Mouse (Mus musculus): ENCODE measurements around the gene Bmp8b. TPM values are rescaled to one million over a fixed set of nuclear protein-coding genes. Genes with fewer than 3 reads are reported as not detected.
"Not testable (repeated sequence)": the region's sequence is repeated elsewhere in the genome, so short reads cannot be mapped to it uniquely, and the experiment has no call there.

The Bmp8b gene
- polyA plus RNA-seq, 1 experiment = not detected

DNA sequence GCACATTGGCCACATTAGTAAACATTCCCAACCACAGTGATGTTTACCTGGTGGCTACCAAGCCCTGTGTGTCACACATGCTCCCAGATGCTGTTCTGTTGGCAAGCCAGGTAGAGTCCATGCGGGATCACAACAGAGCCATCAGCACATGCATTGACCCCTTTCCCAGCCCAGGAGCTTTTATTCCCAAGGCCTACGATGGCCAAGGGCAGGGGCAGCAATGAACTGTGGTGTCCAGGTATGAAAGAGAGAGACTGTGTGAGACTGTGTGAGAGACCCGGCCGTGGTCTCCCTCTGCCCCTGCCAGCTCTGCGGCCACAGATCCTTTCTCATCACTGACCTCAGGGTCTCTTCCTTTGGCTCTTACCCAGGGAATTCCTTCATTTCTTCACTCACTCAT, 3.1 kb downstream of the Bmp8b start:
- no peak for TF ChIP-seq CTCF (IDR thresholded peaks at IDR 0.05; ENCODE audit: low read depth, low read length)
- TF ChIP-seq POLR2A (IDR thresholded peaks at IDR 0.05; ENCODE audit: borderline replicate concordance, low read depth, low read length) = no peak
- H3K4me3 ChIP-seq (ENCODE audit: insufficient read depth, low read length) = no peak overlapping the region
- H3K27ac ChIP-seq (ENCODE audit: insufficient read depth, low read depth, low read length) = no peak overlapping the region
- no peaks in the 10 kb centered on the region for H3K4me1 ChIP-seq (ENCODE audit: control insufficient read depth, insufficient read depth, low read length)

DNA sequence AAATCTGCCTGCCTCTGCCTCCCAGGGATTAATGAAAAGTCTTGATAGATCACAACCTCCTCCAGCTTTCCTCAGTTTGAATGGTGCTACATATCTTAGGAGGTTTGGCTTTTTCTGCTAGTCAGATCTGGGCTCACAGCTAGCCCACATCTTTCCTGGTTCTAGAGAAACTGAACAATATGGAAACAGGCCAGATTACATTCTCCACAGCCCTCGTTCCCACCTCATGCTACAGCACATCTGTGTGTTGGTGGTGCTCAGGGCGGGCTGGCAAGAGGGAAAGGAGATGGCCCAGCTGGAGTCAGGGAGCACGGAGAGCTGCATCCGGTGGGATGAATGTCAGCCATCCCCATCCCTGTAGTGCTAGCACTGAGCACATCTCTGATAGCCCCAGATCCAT, 5.8 kb downstream of the Bmp8b start:
- no peak for TF ChIP-seq CTCF (IDR thresholded peaks at IDR 0.05; ENCODE audit: low read depth, low read length)
- no peak for TF ChIP-seq POLR2A (IDR thresholded peaks at IDR 0.05; ENCODE audit: borderline replicate concordance, low read depth, low read length)
- H3K4me1 ChIP-seq (ENCODE audit: control insufficient read depth, insufficient read depth, low read length) = no peaks in the 10 kb centered on the region
- no peak overlapping the region for H3K4me3 ChIP-seq (ENCODE audit: insufficient read depth, low read length)
- no peak overlapping the region for H3K27ac ChIP-seq (ENCODE audit: insufficient read depth, low read depth, low read length)

DNA sequence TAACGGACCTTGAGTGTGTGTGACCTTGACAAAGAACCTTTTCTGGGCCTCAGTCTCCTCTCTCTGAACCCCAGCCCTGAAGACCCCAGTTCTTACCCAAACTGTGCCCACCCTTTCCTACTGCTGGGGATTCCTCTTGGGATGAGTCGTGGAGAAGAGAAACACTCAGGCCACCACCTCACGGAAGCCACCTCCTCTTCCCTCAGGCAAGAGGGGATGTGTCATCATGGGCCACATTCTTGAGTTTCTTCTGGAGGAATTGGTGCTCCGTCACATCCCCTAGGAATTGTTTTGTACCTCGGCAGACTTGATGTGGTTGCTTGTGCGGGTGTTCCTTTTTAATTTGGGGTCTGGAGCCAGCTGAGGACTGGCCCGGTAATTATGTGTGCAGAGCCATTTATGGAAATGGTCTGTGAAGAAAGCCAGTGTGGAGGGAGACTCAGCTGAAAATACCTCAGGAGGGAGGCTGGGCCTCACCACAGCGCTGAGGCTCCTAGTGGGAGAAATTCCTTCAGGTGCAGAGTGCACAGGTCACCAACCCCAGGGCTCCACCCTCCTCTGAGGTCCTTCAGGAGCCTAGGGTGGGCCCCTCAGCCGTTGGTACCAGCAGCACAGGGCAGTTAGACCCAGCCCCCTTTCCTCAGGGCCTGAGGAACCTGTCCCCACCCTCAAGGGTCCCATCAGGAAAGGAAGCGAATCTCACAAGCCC, 6.5 kb downstream of the Bmp8b start:
- H3K4me1 ChIP-seq (ENCODE audit: control insufficient read depth, insufficient read depth, low read length); H3K27ac ChIP-seq (ENCODE audit: insufficient read depth, low read depth, low read length): not testable (repeated sequence)

DNA sequence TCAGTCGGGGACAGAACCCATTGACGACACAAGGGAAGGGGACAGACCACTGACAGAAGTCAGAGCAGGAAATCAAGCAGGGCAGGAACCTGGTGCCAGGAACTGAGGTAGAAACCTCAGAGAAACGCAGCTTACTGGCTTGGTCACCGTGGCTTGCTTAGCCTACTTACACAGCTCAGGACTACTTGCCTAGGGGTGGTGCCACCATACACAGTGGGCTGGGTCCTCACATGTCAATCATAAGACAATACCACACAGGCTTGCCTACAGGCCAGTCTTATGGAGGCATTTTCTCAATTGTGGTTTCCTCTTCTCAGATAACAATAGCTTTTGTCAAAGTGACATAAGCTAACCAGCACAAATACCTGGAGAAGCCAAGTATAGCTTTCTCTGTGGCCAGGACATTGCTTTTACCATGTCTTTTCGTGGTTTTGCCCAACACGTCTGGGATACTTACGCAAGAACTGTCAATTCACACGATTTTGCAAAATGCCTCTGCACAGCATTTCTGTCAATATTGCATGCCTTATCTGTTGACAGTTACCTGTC, 7.3 kb downstream of the Bmp8b start:
- H3K27ac ChIP-seq (ENCODE audit: insufficient read depth, low read depth, low read length) = no peak overlapping the region
- TF ChIP-seq POLR2A (IDR thresholded peaks at IDR 0.05; ENCODE audit: borderline replicate concordance, low read depth, low read length) = no peak
- no peak for TF ChIP-seq CTCF (IDR thresholded peaks at IDR 0.05; ENCODE audit: low read depth, low read length)
- no peak overlapping the region for H3K4me3 ChIP-seq (ENCODE audit: insufficient read depth, low read length)
- no peaks in the 10 kb centered on the region for H3K4me1 ChIP-seq (ENCODE audit: control insufficient read depth, insufficient read depth, low read length)

More for the DNA sequence above, 6.5 kb downstream of the Bmp8b start:
- not testable (repeated sequence) for H3K4me3 ChIP-seq (ENCODE audit: insufficient read depth, low read length)

DNA sequence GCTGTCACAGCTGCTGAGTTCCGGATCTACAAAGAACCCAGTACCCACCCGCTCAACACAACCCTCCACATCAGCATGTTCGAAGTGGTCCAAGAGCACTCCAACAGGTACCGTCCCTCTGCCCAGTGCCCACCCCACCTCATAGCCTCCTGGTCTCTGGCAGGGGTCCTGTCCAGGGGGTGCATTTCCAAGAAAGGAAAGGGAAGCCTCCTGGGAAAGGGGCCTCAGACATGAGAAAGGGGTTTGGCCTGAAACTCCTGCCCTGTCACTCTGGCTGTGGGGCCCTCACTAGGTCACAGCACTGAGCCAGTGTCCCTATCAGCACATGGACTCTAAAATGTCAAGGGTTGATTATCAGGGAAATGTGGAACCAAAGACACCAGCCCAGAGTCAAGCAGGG, 9.7 kb downstream of the Bmp8b start:
- H3K27ac ChIP-seq (ENCODE audit: insufficient read depth, low read depth, low read length); H3K4me3 ChIP-seq (ENCODE audit: insufficient read depth, low read length); H3K4me1 ChIP-seq (ENCODE audit: control insufficient read depth, insufficient read depth, low read length): not testable (repeated sequence)

DNA sequence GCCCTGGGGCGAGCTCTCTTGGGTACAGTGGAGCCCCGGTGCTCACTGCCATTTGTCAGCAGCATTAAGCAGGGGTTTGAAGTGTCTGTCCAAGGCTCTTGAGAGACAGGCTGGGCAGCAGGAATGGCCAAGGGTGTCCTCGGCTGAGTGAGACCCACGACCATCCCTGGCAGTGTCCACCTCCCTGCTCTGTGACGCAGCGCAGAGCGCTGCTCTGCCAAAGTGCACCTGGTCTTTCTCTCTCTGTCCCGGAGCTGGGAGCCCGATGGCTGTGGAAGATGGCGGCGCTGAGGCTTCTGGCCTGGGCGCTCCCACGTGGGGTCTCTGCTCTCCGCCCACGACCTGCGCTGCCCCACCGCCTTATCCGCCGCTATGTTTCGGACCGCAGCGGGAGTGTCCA, 11.0 kb downstream of the Bmp8b start, which contains the start of gene Oxct2b:
TSS of gene Oxct2b (plus strand) at position 256 of the 400 bp plus-strand sequence.
- TF ChIP-seq CTCF (IDR thresholded peaks at IDR 0.05; ENCODE audit: low read depth, low read length) (no peak), POLR2A (IDR thresholded peaks at IDR 0.05; ENCODE audit: borderline replicate concordance, low read depth, low read length) (no peak)
- H3K27ac ChIP-seq (ENCODE audit: insufficient read depth, low read depth, low read length) = no peak within 1 kb of the TSS
- no peak within 1 kb of the TSS for H3K4me3 ChIP-seq (ENCODE audit: insufficient read depth, low read length)
- no peaks in the 10 kb centered on the region for H3K4me1 ChIP-seq (ENCODE audit: control insufficient read depth, insufficient read depth, low read length)

DNA sequence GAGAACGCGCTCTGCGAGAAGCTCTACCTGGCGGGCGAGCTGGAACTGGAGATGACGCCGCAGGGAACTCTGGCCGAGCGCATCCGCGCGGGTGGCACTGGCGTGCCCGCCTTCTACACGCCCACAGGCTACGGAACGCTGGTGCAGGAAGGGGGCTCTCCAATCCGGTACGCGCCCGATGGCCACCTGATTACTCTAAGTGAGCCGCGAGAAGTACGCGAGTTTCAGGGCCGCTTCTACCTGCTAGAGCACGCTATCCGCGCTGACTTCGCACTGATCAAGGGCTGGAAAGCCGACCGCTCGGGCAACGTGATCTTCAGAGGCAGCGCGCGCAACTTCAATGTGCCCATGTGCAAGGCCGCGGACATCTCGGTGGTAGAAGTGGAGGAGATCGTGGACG, 11.7 kb downstream of the Bmp8b start:
- H3K4me3 ChIP-seq (ENCODE audit: insufficient read depth, low read length); H3K27ac ChIP-seq (ENCODE audit: insufficient read depth, low read depth, low read length); H3K4me1 ChIP-seq (ENCODE audit: control insufficient read depth, insufficient read depth, low read length): not testable (repeated sequence)

DNA sequence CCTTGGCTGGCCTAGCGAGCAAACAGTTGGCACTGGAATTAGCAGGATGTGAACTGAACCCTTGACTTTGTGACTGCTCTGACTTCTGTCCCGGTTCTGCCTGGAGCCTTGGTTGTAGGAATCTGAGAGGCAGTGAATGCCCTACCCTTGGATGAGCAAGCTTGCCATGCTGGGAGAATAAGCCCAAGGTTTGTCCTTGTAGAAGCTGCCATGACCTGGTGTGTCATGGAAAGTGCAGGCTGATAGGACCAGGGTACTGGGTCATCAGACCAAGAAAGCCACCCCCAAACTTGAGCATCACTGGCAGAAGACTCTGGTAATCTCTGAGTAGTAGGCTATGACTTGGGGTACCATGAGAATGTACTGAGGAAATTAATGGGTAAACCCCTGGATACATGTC, 16.3 kb downstream of the Bmp8b start:
- Histone ChIP-seq H3K4me1 (ENCODE audit: control insufficient read depth, insufficient read depth, low read length) (no peaks in the 10 kb centered on the region), H3K4me3 (ENCODE audit: insufficient read depth, low read length) (no peak overlapping the region), H3K27ac (ENCODE audit: insufficient read depth, low read depth, low read length) (no peak overlapping the region)
- TF ChIP-seq CTCF (IDR thresholded peaks at IDR 0.05; ENCODE audit: low read depth, low read length) (no peak), POLR2A (IDR thresholded peaks at IDR 0.05; ENCODE audit: borderline replicate concordance, low read depth, low read length) (no peak)

DNA sequence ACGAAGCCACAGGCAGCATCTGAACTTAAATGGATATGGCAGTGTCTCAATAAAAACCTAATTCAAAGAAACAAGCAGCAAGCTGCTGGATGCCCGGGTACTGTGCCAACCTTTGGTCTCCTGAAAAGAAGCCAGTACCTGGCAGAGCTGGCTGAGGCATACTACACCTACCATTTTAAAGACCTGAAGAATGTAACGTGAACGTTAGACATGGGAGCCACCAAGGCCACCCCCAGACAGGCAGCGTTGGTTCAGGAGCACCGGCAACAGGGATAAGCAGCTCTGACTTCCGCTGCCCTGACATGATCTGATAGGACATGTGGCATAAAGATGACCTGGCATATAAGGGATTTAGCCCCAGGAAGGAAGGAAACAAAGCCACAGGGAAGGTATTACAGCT, 21.7 kb downstream of the Bmp8b start:
- no peak overlapping the region for H3K27ac ChIP-seq (ENCODE audit: insufficient read depth, low read depth, low read length)
- no peaks in the 10 kb centered on the region for H3K4me1 ChIP-seq (ENCODE audit: control insufficient read depth, insufficient read depth, low read length)
- H3K4me3 ChIP-seq (ENCODE audit: insufficient read depth, low read length) = no peak overlapping the region
- TF ChIP-seq CTCF (IDR thresholded peaks at IDR 0.05; ENCODE audit: low read depth, low read length) (no peak), POLR2A (IDR thresholded peaks at IDR 0.05; ENCODE audit: borderline replicate concordance, low read depth, low read length) (no peak)

DNA sequence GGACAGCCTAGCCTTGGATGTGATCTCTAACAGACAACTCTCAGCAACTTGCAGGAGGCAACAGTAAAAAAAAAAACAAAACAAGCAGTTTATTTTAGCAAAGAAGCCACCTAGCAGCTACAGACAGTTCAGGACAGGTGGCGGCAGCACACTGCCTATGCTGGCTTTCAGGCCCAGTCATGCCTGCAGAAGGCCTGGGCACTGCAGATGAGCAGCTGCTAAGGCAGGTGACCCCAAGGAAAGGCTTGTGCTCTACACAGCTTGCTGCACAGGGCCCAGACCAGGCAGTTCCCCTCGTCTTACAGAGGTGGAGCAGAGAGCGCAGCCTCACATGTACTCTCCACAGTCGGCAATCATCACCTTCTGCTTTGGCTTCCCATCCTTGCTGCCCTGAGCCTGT, 22.1 kb downstream of the Bmp8b start:
- no peaks in the 10 kb centered on the region for H3K4me1 ChIP-seq (ENCODE audit: control insufficient read depth, insufficient read depth, low read length)
- no peak overlapping the region for H3K4me3 ChIP-seq (ENCODE audit: insufficient read depth, low read length)
- TF ChIP-seq POLR2A (IDR thresholded peaks at IDR 0.05; ENCODE audit: borderline replicate concordance, low read depth, low read length) = no peak
- no peak for TF ChIP-seq CTCF (IDR thresholded peaks at IDR 0.05; ENCODE audit: low read depth, low read length)
- H3K27ac ChIP-seq (ENCODE audit: insufficient read depth, low read depth, low read length) = no peak overlapping the region

DNA sequence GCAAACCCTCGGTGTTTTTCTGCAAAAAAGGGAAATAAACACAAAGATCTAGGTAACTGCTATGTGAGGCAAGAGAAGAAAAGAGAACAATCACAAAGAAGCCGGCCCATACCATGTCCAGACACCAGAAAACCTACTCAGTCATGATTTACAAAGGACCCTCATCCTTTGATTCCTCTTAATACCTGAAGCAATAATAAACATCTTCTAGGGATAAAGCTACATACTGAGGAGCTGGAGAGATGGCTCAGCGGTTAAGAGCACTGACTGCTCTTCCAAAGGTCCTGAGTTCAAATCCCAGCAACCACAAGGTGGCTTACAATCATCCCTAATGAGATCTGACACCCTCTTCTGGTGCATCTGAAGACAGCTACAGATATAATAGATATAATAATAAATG, 32.6 kb downstream of the Bmp8b start:
- no peak for TF ChIP-seq CTCF (IDR thresholded peaks at IDR 0.05; ENCODE audit: low read depth, low read length)
- TF ChIP-seq POLR2A (IDR thresholded peaks at IDR 0.05; ENCODE audit: borderline replicate concordance, low read depth, low read length) = no peak
- Histone ChIP-seq H3K4me3 (ENCODE audit: insufficient read depth, low read length) (no peak overlapping the region), H3K27ac (ENCODE audit: insufficient read depth, low read depth, low read length) (no peak overlapping the region), H3K4me1 (ENCODE audit: control insufficient read depth, insufficient read depth, low read length) (peaks cover 7% of the 10 kb centered on the region)

Data from bone marrow macrophage, adult 2 months (primary cell).